Mouse (Mus musculus) ES-E14 (cell line): ENCODE data around the gene Sarnp.

ENCODE experiments used
- CHD2 ChIP-seq: IDR thresholded peaks from 2 replicates; pipeline ENCODE4 v1.6.1; 2014; ENCODE audit warnings: mild to moderate bottlenecking, low read depth, low read length, inconsistent platforms
- HCFC1 ChIP-seq: IDR thresholded peaks from 2 replicates; pipeline ENCODE4 v1.6.1; 2012; ENCODE audit warnings: low read length, inconsistent platforms, borderline replicate concordance; ENCODE audit not compliant: insufficient read depth
- ZC3H11A ChIP-seq: IDR thresholded peaks from 2 replicates; pipeline ENCODE4 v1.6.1; 2012; ENCODE audit warnings: low read depth, mild to moderate bottlenecking, inconsistent platforms, low read length, borderline replicate concordance

- TF ChIP-seq CHD2 (no peak), HCFC1 (peak; percentile 42; the same call in 1 of the 2 replicates), ZC3H11A (peak; percentile 91)
These were observed 78.3 kb downstream of the Sarnp start for GRCm38 (mm10) chr10:128895437-128895836.
